Mouse (Mus musculus): ENCODE measurements around the gene Olfr545.

GRCm38 (mm10) chr7:102540596-102540995 lies 41.2 kb upstream of the Olfr545 start, which contains the start of gene Olfr548-ps1:
- TF ChIP-seq RCOR1 (conservative IDR thresholded peaks at IDR 0.05; ENCODE audit: low read depth, low read length) (no peak), CTCF (conservative IDR thresholded peaks at IDR 0.05 in 1 of 2, IDR thresholded peaks at IDR 0.05 in 1 of 2; ENCODE audit: low read depth in 2 of 2, low read length in 2 of 2) (no peak), ZKSCAN1 (IDR thresholded peaks at IDR 0.05; ENCODE audit: borderline replicate concordance, low read depth, low read length) (no peak), EP300 (IDR thresholded peaks at IDR 0.05; ENCODE audit: low read length) (no peak), ETS1 (conservative IDR thresholded peaks at IDR 0.05; ENCODE audit: low read depth, low read length) (no peak), JUND (conservative IDR thresholded peaks at IDR 0.05; ENCODE audit: low read depth, low read length) (no peak), TCF12 (IDR thresholded peaks at IDR 0.05; ENCODE audit: low read depth, low read length) (no peak), POLR2A (IDR thresholded peaks at IDR 0.05; ENCODE audit: low read depth, low read length) (no peak), ZC3H11A (IDR thresholded peaks at IDR 0.05; ENCODE audit: low read depth, low read length) (no peak), ELF1 (IDR thresholded peaks at IDR 0.05; ENCODE audit: low read depth, low read length) (no peak), USF1 (IDR thresholded peaks at IDR 0.05; ENCODE audit: low read depth, low read length) (no peak)

Data from CH12.LX (cell line).